Mouse (Mus musculus) frontal cortex, adult 2 months (tissue): ENCODE measurements around the gene Gm17416. TPM values are rescaled to one million over a fixed set of nuclear protein-coding genes. Genes with fewer than 3 reads are reported as not detected.

Source experiments
- DNase-seq, 2 experiments: peaks; one replicate each; pipeline ENCODE4 v3.0.0; 2022; ENCODE audit warnings: low spot score in 1 of 2; ENCODE audit errors: extremely low spot score in 1 of 2
- polyA plus RNA-seq: library from polyadenylated mRNA; depleted of rRNA; stranded (reverse); fragments of >200 nt; gene quantifications from 2 replicates; pipeline ENCODE4 v1.2.3, GENCODE M21; 2012; rRNA removed

The Gm17416 gene
- polyA plus RNA-seq, 1 experiment = not detected

DNA sequence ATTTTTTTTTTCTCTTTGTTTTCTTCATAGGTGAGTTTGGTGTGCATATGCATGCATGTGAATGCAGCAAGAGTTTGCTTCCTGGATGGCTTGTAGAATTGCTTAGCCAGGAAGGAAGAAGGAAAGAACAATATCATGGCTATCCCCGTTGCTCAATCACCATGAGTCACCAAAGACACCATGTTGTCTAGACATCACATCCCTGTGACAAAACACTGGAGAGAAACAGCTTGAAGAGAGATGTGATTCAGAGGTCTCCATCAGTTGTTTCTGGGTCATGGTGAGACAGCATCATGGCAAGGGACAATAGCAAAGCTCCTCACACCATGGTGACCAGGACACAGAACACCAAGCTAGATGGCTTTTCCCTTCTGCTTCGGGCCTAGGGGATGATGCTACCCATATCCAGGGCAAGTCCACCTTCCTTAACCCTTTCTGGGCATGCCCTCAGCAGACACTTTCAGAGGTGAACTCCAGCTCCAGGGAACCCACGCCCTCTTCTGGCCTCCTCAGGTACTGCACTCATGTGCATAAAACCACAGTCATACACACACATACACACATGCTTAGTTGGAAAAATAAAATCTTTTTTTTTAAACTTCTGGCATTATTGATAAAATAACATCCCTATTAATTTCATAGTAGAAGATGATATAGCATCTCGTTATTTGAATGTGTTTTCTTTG, 32.3 kb downstream of the Gm17416 start:
- no peak for DNase-seq

GRCm38 (mm10) chr2:152604057-152604456, 34.9 kb downstream of the Gm17416 start, which contains the start of gene Defb36:
Gene Defb36, plus strand, starts transcription at chr2:152604327.
- peak in 1 of 2 experiments; percentile 56 for DNase-seq

DNA sequence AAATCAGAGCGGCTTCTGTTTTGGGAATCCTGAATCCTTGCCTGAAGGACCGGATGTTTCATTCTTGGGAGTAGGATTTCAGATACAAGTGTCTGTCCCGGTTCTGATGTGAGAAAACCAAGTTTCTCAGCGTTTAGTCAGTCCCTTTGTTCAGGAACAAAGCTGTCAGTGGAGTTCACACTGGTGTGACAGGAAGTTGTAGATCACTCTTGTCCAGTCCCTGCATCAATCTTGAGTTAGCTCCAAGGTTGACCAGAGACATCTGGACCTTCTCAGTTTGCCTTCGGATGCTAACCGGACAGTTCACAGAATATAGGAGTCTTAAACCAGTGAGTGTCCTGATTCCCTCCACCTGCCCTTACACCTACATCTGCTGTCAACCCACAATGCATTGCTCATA, 38.6 kb downstream of the Gm17416 start:
- no peak for DNase-seq

- DNase-seq = no peak
Measured at GRCm38 (mm10) chr2:152608719-152609118, 39.6 kb downstream of the Gm17416 start.

- no peak for DNase-seq
Measured at GRCm38 (mm10) chr2:152612193-152612592, 43.1 kb downstream of the Gm17416 start.

DNA sequence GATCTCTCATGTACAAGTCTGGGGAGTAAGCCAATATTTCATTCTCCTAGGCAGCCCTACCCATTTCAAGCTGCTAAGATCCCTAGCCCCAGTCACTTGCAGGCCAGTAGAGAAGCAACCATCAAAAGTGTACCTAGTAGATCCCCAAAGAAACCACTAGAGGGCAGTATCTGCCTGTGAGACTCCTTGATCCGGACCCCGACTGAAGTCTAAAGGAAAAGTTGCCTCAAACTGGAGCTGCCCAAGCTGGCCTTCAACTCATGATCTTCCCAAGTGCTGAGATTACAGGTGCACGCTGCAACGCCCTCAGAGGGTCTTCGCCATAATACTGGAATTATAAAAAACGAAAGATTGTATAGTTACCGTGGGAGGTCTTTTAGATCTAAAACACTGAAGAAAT, 46.4 kb downstream of the Gm17416 start:
- peak; percentile 21 to 86 for DNase-seq

GRCm38 (mm10) chr2:152616470-152616869, 47.3 kb downstream of the Gm17416 start:
- DNase-seq = no peak

GRCm38 (mm10) chr2:152617374-152617773, 48.2 kb downstream of the Gm17416 start:
- no peak for DNase-seq

Other genes starting within 250 kb of the Gm17416 start
- gene Rbck1, start 236.7 kb upstream of the Gm17416 start, polyA plus RNA-seq = 209 and 246 TPM in 2 replicates
- gene Trib3, start 225.3 kb upstream of the Gm17416 start, polyA plus RNA-seq = 0.48 and 0.52 TPM in 2 replicates
- gene Nrsn2, start 192.7 kb upstream of the Gm17416 start, polyA plus RNA-seq = 99.0 and 113 TPM in 2 replicates
- gene Sox12, start 171.3 kb upstream of the Gm17416 start, polyA plus RNA-seq = 22.7 and 23.4 TPM in 2 replicates
- gene Zcchc3, start 154.3 kb upstream of the Gm17416 start, polyA plus RNA-seq = 9.2 and 9.7 TPM in 2 replicates
- 4.4 and 4.5 TPM in 2 replicates for gene 6820408C15Rik, start 153.8 kb upstream of the Gm17416 start, polyA plus RNA-seq
- gene Defb23, start 104.7 kb upstream of the Gm17416 start, polyA plus RNA-seq = not detected in 2 replicates
- gene Defb20, start 92.3 kb upstream of the Gm17416 start, polyA plus RNA-seq = 0.20 TPM in 1 of 2 replicates, not detected in the other
- gene Defb22, start 79.2 kb upstream of the Gm17416 start, polyA plus RNA-seq = not detected in 2 replicates
- not detected in 2 replicates for gene Defb26, start 57.6 kb upstream of the Gm17416 start, polyA plus RNA-seq
- not detected in 2 replicates for gene Defb28, start 51.1 kb upstream of the Gm17416 start, polyA plus RNA-seq
- not detected in 2 replicates for gene Defb29, start 29.2 kb upstream of the Gm17416 start, polyA plus RNA-seq
- gene Defb21, start 3.4 kb downstream of the Gm17416 start, polyA plus RNA-seq = not detected in 2 replicates
- not detected in 2 replicates for gene Defb19, start 11.0 kb downstream of the Gm17416 start, polyA plus RNA-seq
- gene Defb45, start 30.1 kb downstream of the Gm17416 start, polyA plus RNA-seq = not detected in 2 replicates
- gene Defb36, start 35.0 kb downstream of the Gm17416 start, polyA plus RNA-seq = not detected in 2 replicates
- gene Defb25, start 53.7 kb downstream of the Gm17416 start, polyA plus RNA-seq = not detected in 2 replicates
- gene Rem1, start 57.6 kb downstream of the Gm17416 start, polyA plus RNA-seq = 0.59 and 0.72 TPM in 2 replicates
- gene H13, start 100.1 kb downstream of the Gm17416 start, polyA plus RNA-seq = 82.4 and 82.7 TPM in 2 replicates
- gene Mcts2, start 117.7 kb downstream of the Gm17416 start, polyA plus RNA-seq = 18.9 and 19.0 TPM in 2 replicates
- 81.5 and 93.8 TPM in 2 replicates for gene Id1, start 166.9 kb downstream of the Gm17416 start, polyA plus RNA-seq
- gene Cox4i2, start 184.8 kb downstream of the Gm17416 start, polyA plus RNA-seq = 6.9 and 7.6 TPM in 2 replicates